Mouse (Mus musculus): ENCODE measurements at regions not wholly inside any gene's neighbourhood (a gene's known extent, or its start where the extent isn't known, plus 50 kb on each side); places are given as distances from the start of the nearest gene placed in this dataset.
A peak's percentile ranks its signal among the peaks of the same experiment; 100 is the strongest.

GRCm38 (mm10) chr2:178728794-178729120 lies 298.4 kb downstream of the Cdh26 start:
- Histone ChIP-seq H3K4me3 (replicated peaks; ENCODE audit: low read length) (no peak overlapping the region), H3K4me2 (replicated peaks) (peak overlapping the region; percentile 36), H3K27ac (no peak overlapping the region), H3K27me3 (ENCODE audit: control insufficient read depth, insufficient read depth, low read length) (no peaks in the 10 kb centered on the region), H3K4me1 (replicated peaks; ENCODE audit: control insufficient read depth, insufficient read depth, low read length) (peaks cover 23% of the 10 kb centered on the region), H3K9ac (peak overlapping the region; percentile 34; the same call in 1 of the 2 replicates), H3K9me3 (ENCODE audit: control insufficient read depth, low read length) (no peaks in the 10 kb centered on the region), H3K36me3 (replicated peaks; ENCODE audit: control insufficient read depth, insufficient read depth) (no peaks in the 10 kb centered on the region)
- DNase-seq (ENCODE audit: low spot score), result no peak
- 6% methylated on average over 7 of the region's 7 CpGs for WGBS
- peak; percentile 26; the same call in 1 of the 2 replicates for ATAC-seq (ENCODE audit: low FRiP score)

GRCm38 (mm10) chr2:178735099-178735498 lies 304.8 kb downstream of the Cdh26 start:
- no peaks in the 10 kb centered on the region for H3K36me3 ChIP-seq (replicated peaks; ENCODE audit: control insufficient read depth, insufficient read depth)

DNA sequence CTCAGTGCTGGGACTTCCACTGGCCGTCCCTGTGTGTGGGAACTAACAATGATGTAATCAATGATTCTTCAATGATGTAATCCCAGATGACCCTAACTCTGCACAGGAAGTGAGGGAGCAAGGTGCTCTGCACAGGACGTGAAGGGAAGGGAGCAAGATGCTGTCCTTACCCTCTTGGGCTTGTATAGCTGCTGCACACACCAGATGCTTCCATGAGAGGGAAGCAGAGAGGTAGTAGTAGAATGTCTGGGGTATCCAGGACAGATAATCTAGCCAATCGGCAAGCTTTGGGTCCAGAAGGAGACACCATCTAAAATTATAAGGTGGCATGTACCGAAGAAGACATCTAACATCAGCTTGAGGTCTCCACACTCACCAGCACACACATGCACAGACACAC lies 314.3 kb downstream of the Cdh26 start:
- Histone ChIP-seq H3K9ac (no peak overlapping the region), H3K4me2 (replicated peaks) (no peak overlapping the region), H3K9me3 (ENCODE audit: control insufficient read depth, low read length) (no peaks in the 10 kb centered on the region), H3K27me3 (ENCODE audit: control insufficient read depth, insufficient read depth, low read length) (no peaks in the 10 kb centered on the region), H3K4me3 (replicated peaks; ENCODE audit: low read length) (no peak overlapping the region), H3K27ac (no peak overlapping the region), H3K4me1 (replicated peaks; ENCODE audit: control insufficient read depth, insufficient read depth, low read length) (no peaks in the 10 kb centered on the region), H3K36me3 (replicated peaks; ENCODE audit: control insufficient read depth, insufficient read depth) (no peaks in the 10 kb centered on the region)
- ATAC-seq (ENCODE audit: low FRiP score), result no peak
- 81% methylated on average over 4 of the region's 4 CpGs for WGBS
- no peak for DNase-seq (ENCODE audit: low spot score)

More at GRCm38 (mm10) chr2:178735099-178735498, 304.8 kb downstream of the Cdh26 start:
- Histone ChIP-seq H3K27ac (no peak overlapping the region), H3K4me1 (replicated peaks; ENCODE audit: control insufficient read depth, insufficient read depth, low read length) (no peaks in the 10 kb centered on the region), H3K9ac (no peak overlapping the region), H3K4me3 (replicated peaks; ENCODE audit: low read length) (no peak overlapping the region), H3K4me2 (replicated peaks) (no peak overlapping the region), H3K27me3 (ENCODE audit: control insufficient read depth, insufficient read depth, low read length) (no peaks in the 10 kb centered on the region), H3K9me3 (ENCODE audit: control insufficient read depth, low read length) (no peaks in the 10 kb centered on the region)
- WGBS, result 27% methylated on average over 2 of the region's 2 CpGs
- no peak for DNase-seq (ENCODE audit: low spot score)
- no peak for ATAC-seq (ENCODE audit: low FRiP score)

- Histone ChIP-seq H3K4me1 (replicated peaks; ENCODE audit: control insufficient read depth, insufficient read depth, low read length) (no peaks in the 10 kb centered on the region), H3K9me3 (ENCODE audit: control insufficient read depth, low read length) (no peaks in the 10 kb centered on the region), H3K9ac (no peak overlapping the region), H3K4me2 (replicated peaks) (no peak overlapping the region), H3K27ac (no peak overlapping the region), H3K36me3 (replicated peaks; ENCODE audit: control insufficient read depth, insufficient read depth) (no peaks in the 10 kb centered on the region), H3K4me3 (replicated peaks; ENCODE audit: low read length) (no peak overlapping the region), H3K27me3 (ENCODE audit: control insufficient read depth, insufficient read depth, low read length) (no peaks in the 10 kb centered on the region)
- DNase-seq (ENCODE audit: low spot score) (no peak), ATAC-seq (ENCODE audit: low FRiP score) (no peak)
- WGBS, result 12% methylated on average over 14 of the region's 14 CpGs
These were observed 315.1 kb downstream of the Cdh26 start for GRCm38 (mm10) chr2:178745296-178746015.

GRCm38 (mm10) chr2:178751247-178751646 lies 320.9 kb downstream of the Cdh26 start:
- no peaks in the 10 kb centered on the region for H3K9me3 ChIP-seq (ENCODE audit: control insufficient read depth, low read length)
- no peaks in the 10 kb centered on the region for H3K4me1 ChIP-seq (replicated peaks; ENCODE audit: control insufficient read depth, insufficient read depth, low read length)
- 87% methylated on average over 1 of the region's 1 CpGs for WGBS
- no peak overlapping the region for H3K4me2 ChIP-seq (replicated peaks)
- no peak overlapping the region for H3K27ac ChIP-seq
- H3K36me3 ChIP-seq (replicated peaks; ENCODE audit: control insufficient read depth, insufficient read depth), result no peaks in the 10 kb centered on the region
- no peaks in the 10 kb centered on the region for H3K27me3 ChIP-seq (ENCODE audit: control insufficient read depth, insufficient read depth, low read length)
- H3K9ac ChIP-seq, result no peak overlapping the region
- no peak for ATAC-seq (ENCODE audit: low FRiP score)
- no peak for DNase-seq (ENCODE audit: low spot score)
- no peak overlapping the region for H3K4me3 ChIP-seq (replicated peaks; ENCODE audit: low read length)

GRCm38 (mm10) chr2:178758366-178758765 lies 328.0 kb downstream of the Cdh26 start:
- Histone ChIP-seq H3K27ac (no peak overlapping the region), H3K4me3 (replicated peaks; ENCODE audit: low read length) (no peak overlapping the region), H3K9ac (no peak overlapping the region), H3K9me3 (ENCODE audit: control insufficient read depth, low read length) (no peaks in the 10 kb centered on the region), H3K4me2 (replicated peaks) (no peak overlapping the region), H3K36me3 (replicated peaks; ENCODE audit: control insufficient read depth, insufficient read depth) (no peaks in the 10 kb centered on the region), H3K27me3 (ENCODE audit: control insufficient read depth, insufficient read depth, low read length) (no peaks in the 10 kb centered on the region), H3K4me1 (replicated peaks; ENCODE audit: control insufficient read depth, insufficient read depth, low read length) (no peaks in the 10 kb centered on the region)
- DNase-seq (ENCODE audit: low spot score) (peak; percentile 85), ATAC-seq (ENCODE audit: low FRiP score) (no peak)
- 4% methylated on average over 2 of the region's 2 CpGs for WGBS

DNA sequence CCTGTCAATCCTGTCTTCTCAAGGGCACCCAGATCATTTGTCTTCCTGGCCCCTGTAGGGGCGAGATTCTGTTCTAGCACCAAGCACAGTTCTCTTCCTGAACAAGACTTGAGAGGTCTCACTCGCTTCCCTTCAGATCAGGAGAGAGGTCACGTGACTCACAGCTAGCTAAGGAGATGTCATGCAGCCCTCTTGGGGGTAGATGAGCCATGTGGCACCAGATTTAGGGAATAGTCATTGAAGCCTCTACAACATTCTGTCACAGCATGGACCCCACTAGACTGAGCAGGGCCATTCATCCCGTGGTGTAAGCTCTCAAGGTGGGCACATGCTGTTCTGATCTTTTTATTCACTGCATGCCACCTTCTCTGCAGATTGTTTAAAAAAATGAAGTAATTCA lies 338.2 kb downstream of the Cdh26 start:
- Histone ChIP-seq H3K4me1 (replicated peaks; ENCODE audit: control insufficient read depth, insufficient read depth, low read length) (no peaks in the 10 kb centered on the region), H3K27me3 (ENCODE audit: control insufficient read depth, insufficient read depth, low read length) (no peaks in the 10 kb centered on the region), H3K9ac (no peak overlapping the region), H3K4me3 (replicated peaks; ENCODE audit: low read length) (no peak overlapping the region), H3K4me2 (replicated peaks) (no peak overlapping the region), H3K9me3 (ENCODE audit: control insufficient read depth, low read length) (no peaks in the 10 kb centered on the region), H3K36me3 (replicated peaks; ENCODE audit: control insufficient read depth, insufficient read depth) (no peaks in the 10 kb centered on the region), H3K27ac (no peak overlapping the region)
- WGBS, result 76% methylated on average over 4 of the region's 4 CpGs
- DNase-seq (ENCODE audit: low spot score) (no peak), ATAC-seq (ENCODE audit: low FRiP score) (no peak)

DNA sequence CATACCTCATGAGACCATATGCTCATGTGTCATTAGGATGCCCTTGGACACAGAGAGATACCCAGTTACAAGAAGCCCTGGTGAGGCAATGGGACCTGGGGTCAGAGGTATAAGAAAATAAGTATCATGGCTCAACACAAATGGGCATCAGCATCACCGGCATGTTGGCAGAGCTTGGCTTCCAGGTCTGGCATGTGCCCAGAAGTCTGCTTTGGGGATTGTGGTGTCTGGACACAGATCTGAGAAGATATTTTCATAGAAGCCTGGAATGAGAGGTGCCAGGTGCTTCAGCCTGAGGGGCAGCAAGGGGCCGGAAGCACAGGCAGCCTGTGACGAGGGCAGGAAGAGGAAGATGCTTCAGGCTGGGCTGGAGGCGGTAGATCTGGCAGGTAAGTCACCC lies 338.7 kb downstream of the Cdh26 start:
- 89% methylated on average over 4 of the region's 4 CpGs for WGBS
- Histone ChIP-seq H3K27ac (no peak overlapping the region), H3K4me1 (replicated peaks; ENCODE audit: control insufficient read depth, insufficient read depth, low read length) (no peaks in the 10 kb centered on the region), H3K9me3 (ENCODE audit: control insufficient read depth, low read length) (no peaks in the 10 kb centered on the region), H3K9ac (no peak overlapping the region), H3K4me3 (replicated peaks; ENCODE audit: low read length) (no peak overlapping the region), H3K4me2 (replicated peaks) (no peak overlapping the region), H3K27me3 (ENCODE audit: control insufficient read depth, insufficient read depth, low read length) (no peaks in the 10 kb centered on the region), H3K36me3 (replicated peaks; ENCODE audit: control insufficient read depth, insufficient read depth) (no peaks in the 10 kb centered on the region)
- DNase-seq (ENCODE audit: low spot score) (no peak), ATAC-seq (ENCODE audit: low FRiP score) (no peak)

DNA sequence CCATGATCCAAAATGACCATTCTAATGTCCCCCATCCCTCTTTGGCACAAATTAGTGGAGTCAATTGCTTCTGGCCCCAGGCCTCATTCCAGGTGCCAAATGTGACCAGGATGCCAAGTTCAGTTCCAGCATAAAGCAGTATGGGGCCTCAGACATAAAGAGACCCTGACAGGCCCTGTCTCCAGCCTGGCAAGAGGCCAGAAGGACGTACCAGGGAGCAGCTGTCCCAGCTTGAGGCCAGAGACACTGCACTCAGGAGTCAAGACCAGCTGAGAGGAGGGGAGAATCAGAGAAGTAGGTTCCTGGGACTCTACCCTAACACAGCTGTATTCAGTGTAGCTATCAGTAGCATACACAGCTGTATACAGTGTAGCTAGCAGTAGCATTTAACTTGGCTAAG lies 341.1 kb downstream of the Cdh26 start:
- DNase-seq (ENCODE audit: low spot score) (peak; percentile 49), ATAC-seq (ENCODE audit: low FRiP score) (peak; percentile 64; the same call in 1 of the 2 replicates)
- H3K27ac ChIP-seq, result no peak overlapping the region
- no peaks in the 10 kb centered on the region for H3K36me3 ChIP-seq (replicated peaks; ENCODE audit: control insufficient read depth, insufficient read depth)
- no peaks in the 10 kb centered on the region for H3K9me3 ChIP-seq (ENCODE audit: control insufficient read depth, low read length)
- H3K9ac ChIP-seq, result no peak overlapping the region
- no peak overlapping the region for H3K4me2 ChIP-seq (replicated peaks)
- 10% methylated on average over 1 of the region's 1 CpGs for WGBS
- H3K27me3 ChIP-seq (ENCODE audit: control insufficient read depth, insufficient read depth, low read length), result no peaks in the 10 kb centered on the region
- no peaks in the 10 kb centered on the region for H3K4me1 ChIP-seq (replicated peaks; ENCODE audit: control insufficient read depth, insufficient read depth, low read length)
- no peak overlapping the region for H3K4me3 ChIP-seq (replicated peaks; ENCODE audit: low read length)

GRCm38 (mm10) chr2:178771881-178772280 lies 341.6 kb downstream of the Cdh26 start:
- Histone ChIP-seq H3K27me3 (ENCODE audit: control insufficient read depth, insufficient read depth, low read length) (no peaks in the 10 kb centered on the region), H3K4me2 (replicated peaks) (no peak overlapping the region), H3K36me3 (replicated peaks; ENCODE audit: control insufficient read depth, insufficient read depth) (no peaks in the 10 kb centered on the region), H3K9ac (no peak overlapping the region), H3K27ac (no peak overlapping the region), H3K9me3 (ENCODE audit: control insufficient read depth, low read length) (no peaks in the 10 kb centered on the region), H3K4me1 (replicated peaks; ENCODE audit: control insufficient read depth, insufficient read depth, low read length) (no peaks in the 10 kb centered on the region), H3K4me3 (replicated peaks; ENCODE audit: low read length) (no peak overlapping the region)
- no peak for DNase-seq (ENCODE audit: low spot score)
- ATAC-seq (ENCODE audit: low FRiP score), result no peak
- 94% methylated on average over 3 of the region's 3 CpGs for WGBS

All from hindbrain, embryonic 14.5 days (tissue).